Mouse (Mus musculus): ENCODE results near the gene Fam160a1. TPM values are rescaled to one million over a fixed set of nuclear protein-coding genes. Genes with fewer than 3 reads are reported as not detected.

The Fam160a1 gene
- 1.1 and 1.2 TPM in 2 replicates for total RNA-seq (2014; rRNA removed)
- 0.28 and 0.32 TPM in 2 replicates for polyA plus RNA-seq (2015; fragmentation: Nextera tagmentation; extraction: Ambion mirVana)

GRCm38 (mm10) chr3:85817191-85817590, at the start of gene Fam160a1:
Gene Fam160a1, minus strand, starts transcription at chr3:85817291.
- 91% methylated on average over 2 of the region's 2 CpGs for WGBS
- ATAC-seq (ENCODE audit: low FRiP score) (no peak), DNase-seq (ENCODE audit: low spot score) (no peak)
- H3K4me1 ChIP-seq (ENCODE audit: insufficient read depth, low read length) = no peaks in the 10 kb centered on the region
- H3K4me3 ChIP-seq (ENCODE audit: low read depth, low read length) = no peak within 1 kb of the TSS
- H3K36me3 ChIP-seq (ENCODE audit: insufficient read depth, low read length) = no peaks in the 10 kb centered on the region
- no peak within 1 kb of the TSS for H3K4me2 ChIP-seq (ENCODE audit: low read depth, low read length, poor library complexity, severe bottlenecking)
- H3K9me3 ChIP-seq (ENCODE audit: low read length) = no peaks in the 10 kb centered on the region
- no peaks in the 10 kb centered on the region for H3K27me3 ChIP-seq (ENCODE audit: insufficient read depth, low read length)
- H3K9ac ChIP-seq (replicated peaks; ENCODE audit: low read length, poor library complexity, severe bottlenecking) = no peak within 1 kb of the TSS
- TF ChIP-seq CTCF (IDR thresholded peaks at IDR 0.05) = no peak
- H3K27ac ChIP-seq (ENCODE audit: low read depth, low read length) = no peak within 1 kb of the TSS

- WGBS = 27% methylated on average over 3 of the region's 3 CpGs
- no peak overlapping the region for H3K9ac ChIP-seq (replicated peaks; ENCODE audit: low read length, poor library complexity, severe bottlenecking)
- DNase-seq (ENCODE audit: low spot score) (no peak), ATAC-seq (ENCODE audit: low FRiP score) (no peak)
- TF ChIP-seq CTCF (IDR thresholded peaks at IDR 0.05) = no peak
- H3K4me1 ChIP-seq (ENCODE audit: insufficient read depth, low read length) = no peaks in the 10 kb centered on the region
- no peaks in the 10 kb centered on the region for H3K36me3 ChIP-seq (ENCODE audit: insufficient read depth, low read length)
- no peaks in the 10 kb centered on the region; the same call in 1 of the 2 replicates for H3K27me3 ChIP-seq (ENCODE audit: insufficient read depth, low read length)
- H3K4me3 ChIP-seq (ENCODE audit: low read depth, low read length) = no peak overlapping the region
- H3K4me2 ChIP-seq (ENCODE audit: low read depth, low read length, poor library complexity, severe bottlenecking) = no peak overlapping the region
- H3K9me3 ChIP-seq (ENCODE audit: low read length) = no peaks in the 10 kb centered on the region
- H3K27ac ChIP-seq (ENCODE audit: low read depth, low read length) = no peak overlapping the region
These were observed 46.9 kb upstream of the Fam160a1 start for GRCm38 (mm10) chr3:85863996-85864395.

- ATAC-seq (ENCODE audit: low FRiP score) (no peak), DNase-seq (ENCODE audit: low spot score) (no peak)
- no peaks in the 10 kb centered on the region for H3K36me3 ChIP-seq (ENCODE audit: insufficient read depth, low read length)
- H3K27me3 ChIP-seq (ENCODE audit: insufficient read depth, low read length) = no peaks in the 10 kb centered on the region; the same call in 1 of the 2 replicates
- no peak overlapping the region for H3K4me2 ChIP-seq (ENCODE audit: low read depth, low read length, poor library complexity, severe bottlenecking)
- WGBS = 91% methylated on average over 2 of the region's 2 CpGs
- no peaks in the 10 kb centered on the region for H3K4me1 ChIP-seq (ENCODE audit: insufficient read depth, low read length)
- no peak overlapping the region for H3K27ac ChIP-seq (ENCODE audit: low read depth, low read length)
- H3K9me3 ChIP-seq (ENCODE audit: low read length) = no peaks in the 10 kb centered on the region
- no peak for TF ChIP-seq CTCF (IDR thresholded peaks at IDR 0.05)
- H3K4me3 ChIP-seq (ENCODE audit: low read depth, low read length) = no peak overlapping the region
- H3K9ac ChIP-seq (replicated peaks; ENCODE audit: low read length, poor library complexity, severe bottlenecking) = no peak overlapping the region
These were observed 45.8 kb upstream of the Fam160a1 start for GRCm38 (mm10) chr3:85862886-85863285.

- Histone ChIP-seq H3K9me3 (ENCODE audit: low read length) (no peaks in the 10 kb centered on the region), H3K9ac (replicated peaks; ENCODE audit: low read length, poor library complexity, severe bottlenecking) (no peak overlapping the region), H3K4me2 (ENCODE audit: low read depth, low read length, poor library complexity, severe bottlenecking) (no peak overlapping the region), H3K4me1 (ENCODE audit: insufficient read depth, low read length) (no peaks in the 10 kb centered on the region), H3K27ac (ENCODE audit: low read depth, low read length) (no peak overlapping the region), H3K36me3 (ENCODE audit: insufficient read depth, low read length) (no peaks in the 10 kb centered on the region), H3K27me3 (ENCODE audit: insufficient read depth, low read length) (no peaks in the 10 kb centered on the region; the same call in 1 of the 2 replicates), H3K4me3 (ENCODE audit: low read depth, low read length) (no peak overlapping the region)
- 85% methylated on average over 5 of the region's 5 CpGs for WGBS
- DNase-seq (ENCODE audit: low spot score) = no peak
- no peak for ATAC-seq (ENCODE audit: low FRiP score)
- no peak for TF ChIP-seq CTCF (IDR thresholded peaks at IDR 0.05)
These were observed 43.9 kb upstream of the Fam160a1 start for GRCm38 (mm10) chr3:85860996-85861395.

- H3K4me1 ChIP-seq (ENCODE audit: insufficient read depth, low read length) = no peaks in the 10 kb centered on the region
- no peaks in the 10 kb centered on the region for H3K9me3 ChIP-seq (ENCODE audit: low read length)
- DNase-seq (ENCODE audit: low spot score) = no peak
- no peak overlapping the region for H3K4me3 ChIP-seq (ENCODE audit: low read depth, low read length)
- H3K36me3 ChIP-seq (ENCODE audit: insufficient read depth, low read length) = no peaks in the 10 kb centered on the region
- TF ChIP-seq CTCF (IDR thresholded peaks at IDR 0.05) = no peak
- no peak overlapping the region for H3K9ac ChIP-seq (replicated peaks; ENCODE audit: low read length, poor library complexity, severe bottlenecking)
- no peak overlapping the region for H3K27ac ChIP-seq (ENCODE audit: low read depth, low read length)
- no peak for ATAC-seq (ENCODE audit: low FRiP score)
- H3K4me2 ChIP-seq (ENCODE audit: low read depth, low read length, poor library complexity, severe bottlenecking) = no peak overlapping the region
- no peaks in the 10 kb centered on the region; the same call in 1 of the 2 replicates for H3K27me3 ChIP-seq (ENCODE audit: insufficient read depth, low read length)
- WGBS = 60% methylated on average over 6 of the region's 6 CpGs
These were observed 42.2 kb upstream of the Fam160a1 start for GRCm38 (mm10) chr3:85859311-85859710.

GRCm38 (mm10) chr3:85858140-85859135, 41.3 kb upstream of the Fam160a1 start:
- no peak for DNase-seq (ENCODE audit: low spot score)
- H3K27me3 ChIP-seq (ENCODE audit: insufficient read depth, low read length) = no peaks in the 10 kb centered on the region
- no peaks in the 10 kb centered on the region for H3K4me1 ChIP-seq (ENCODE audit: insufficient read depth, low read length)
- H3K27ac ChIP-seq (ENCODE audit: low read depth, low read length) = no peak overlapping the region
- no peak overlapping the region for H3K9ac ChIP-seq (replicated peaks; ENCODE audit: low read length, poor library complexity, severe bottlenecking)
- no peak for TF ChIP-seq CTCF (IDR thresholded peaks at IDR 0.05)
- no peaks in the 10 kb centered on the region for H3K36me3 ChIP-seq (ENCODE audit: insufficient read depth, low read length)
- H3K4me3 ChIP-seq (ENCODE audit: low read depth, low read length) = no peak overlapping the region
- no peak overlapping the region for H3K4me2 ChIP-seq (ENCODE audit: low read depth, low read length, poor library complexity, severe bottlenecking)
- H3K9me3 ChIP-seq (ENCODE audit: low read length) = no peaks in the 10 kb centered on the region
- no peak for ATAC-seq (ENCODE audit: low FRiP score)
- WGBS = 73% methylated on average over 11 of the region's 11 CpGs

Data from midbrain, postnatal 0 days (tissue).